Mouse (Mus musculus) liver, postnatal 0 days (tissue): ENCODE measurements around the gene Psma4.

Experiments
- CTCF ChIP-seq: sonication (generic); IDR thresholded peaks from 2 replicates; pipeline ENCODE4 v1.5.1; 2016; ENCODE audit warnings: antibody characterized with exemption, low read depth
- EP300 ChIP-seq: IDR thresholded peaks from 2 replicates; pipeline ENCODE4 v1.6.1; 2016; ENCODE audit warnings: antibody characterized with exemption, low read depth, mild to moderate bottlenecking

- TF ChIP-seq CTCF (no peak), EP300 (no peak)
Measured at GRCm38 (mm10) chr9:54918781-54919180, 31.8 kb upstream of the Psma4 start.
